Mouse (Mus musculus) heart, adult 2 months (tissue): ENCODE measurements around the gene Get4. TPM values are rescaled to one million over a fixed set of nuclear protein-coding genes. Genes with fewer than 3 reads are reported as not detected.

ENCODE experiments used
- DNase-seq, 2 experiments: peaks; one replicate each; pipeline ENCODE4 v3.0.0; 2021
- H3K27ac ChIP-seq: fragments of 200-600 bp; 2 replicates; pipeline ENCODE4 v1.8.1; 2022
- H3K27me3 ChIP-seq: fragments of 200-500 bp; 2 replicates; pipeline ENCODE4 v1.6.1; 2012; ENCODE audit warnings: mild to moderate bottlenecking, low read length, inconsistent platforms, mixed read lengths; ENCODE audit not compliant: control insufficient read depth, insufficient read depth
- H3K36me3 ChIP-seq: fragments of 200-500 bp; 2 replicates; pipeline ENCODE4 v1.6.1; 2012; ENCODE audit warnings: low read length, inconsistent platforms; ENCODE audit not compliant: control insufficient read depth, insufficient read depth
- H3K4me1 ChIP-seq: fragments of 200-500 bp; 2 replicates; pipeline ENCODE4 v1.6.1; 2011; ENCODE audit warnings: low read length; ENCODE audit not compliant: control insufficient read depth, insufficient read depth
- H3K4me3 ChIP-seq: fragments of 200-600 bp; 2 replicates; pipeline ENCODE4 v1.8.1; 2022
- H3K79me2 ChIP-seq: fragments of 200-500 bp; replicated peaks from 2 replicates; pipeline ENCODE4 v1.6.1; 2012; ENCODE audit warnings: mild to moderate bottlenecking, inconsistent platforms, low read length, moderate library complexity, mixed read lengths; ENCODE audit not compliant: control insufficient read depth, insufficient read depth
- H3K9ac ChIP-seq: fragments of 200-500 bp; 2 replicates; pipeline ENCODE4 v1.6.1; 2012; ENCODE audit warnings: low read depth, mild to moderate bottlenecking, control low read depth, inconsistent platforms, low read length, mixed read lengths
- CTCF ChIP-seq: fragments of 200-600 bp; IDR thresholded peaks from 2 replicates; pipeline ENCODE4 v1.8.1; 2022; ENCODE audit warnings: antibody characterized with exemption, mild to moderate bottlenecking, moderate library complexity
- EP300 ChIP-seq: fragments of 200-500 bp; IDR thresholded peaks from 2 replicates; pipeline ENCODE4 v1.6.1; 2011; ENCODE audit warnings: low read depth, low read length, control low read depth; ENCODE audit not compliant: insufficient read depth
- POLR2A ChIP-seq: fragments of 200-500 bp; IDR thresholded peaks from 2 replicates; pipeline ENCODE4 v1.6.1; 2011; ENCODE audit warnings: mild to moderate bottlenecking, low read depth, low read length, control low read depth; ENCODE audit not compliant: insufficient read depth
- WGBS: fragments of 180-500 bp; shearing (Covaris S2); methylation state at CpG from one replicate; pipeline ENCODE4 v1.1.7; 2018; 5-methylcytosine and 5-hydroxymethylcytosine counted together
- intact Hi-C: fragments of 180-260 bp; cut with DNase I; formaldehyde crosslinking; loops from one replicate; pipeline ENCODE4 v1.15.1; 2025
- polyA plus RNA-seq: library from polyadenylated mRNA; depleted of rRNA; stranded (reverse); fragments of >200 nt; gene quantifications from 2 replicates; pipeline ENCODE4 v1.2.3, GENCODE M21; 2012
- total RNA-seq, 2 experiments: library from RNA; stranded (reverse); gene quantifications; 2 replicates each; pipeline ENCODE4 v1.2.3; 2021

The Get4 gene
- total and polyA plus RNA-seq, 3 experiments, result 38.2 to 57.3 (median 45.4) TPM

DNA sequence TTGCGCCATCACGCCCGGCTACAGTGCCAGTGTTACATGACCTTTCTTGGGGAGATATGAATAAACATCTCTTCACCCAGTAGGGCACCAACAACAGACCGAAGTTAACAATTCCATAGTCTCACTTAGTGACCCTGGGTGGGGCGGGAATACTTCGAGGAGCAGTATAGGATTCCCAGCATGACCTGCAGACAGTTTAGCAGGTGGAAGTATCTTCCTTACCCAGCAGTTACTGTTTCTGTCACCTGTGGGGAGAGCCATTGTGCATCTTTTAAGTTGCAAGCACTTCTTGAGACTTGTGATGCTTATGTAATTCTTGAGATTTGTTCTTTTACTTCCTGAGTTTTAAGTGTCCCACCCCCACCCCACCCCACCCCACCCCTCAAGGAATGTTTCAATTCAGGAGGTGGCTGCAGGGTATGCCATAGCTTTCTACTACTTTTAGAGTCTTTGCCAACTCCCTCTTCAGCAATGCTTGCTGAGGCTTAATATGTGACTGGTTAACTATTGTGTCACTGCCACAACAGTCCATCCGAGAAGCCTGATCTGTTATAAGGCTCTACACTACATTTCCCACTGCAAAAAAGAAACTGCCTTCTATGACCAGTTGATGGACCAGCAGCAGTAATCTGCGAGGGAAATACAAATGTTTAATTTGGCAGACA lies 6.4 kb downstream of the Get4 start:
- DNase-seq, result no peak
- no peak for TF ChIP-seq POLR2A
- H3K36me3 ChIP-seq, result peaks cover 2% of the 10 kb centered on the region; the same call in 1 of the 2 replicates
- H3K27me3 ChIP-seq, result no peaks in the 10 kb centered on the region
- intact Hi-C loops, result no loop called here
- no peaks in the 10 kb centered on the region; the same call in none of the 2 replicates for H3K79me2 ChIP-seq
- H3K27ac ChIP-seq, result no peak overlapping the region
- H3K4me3 ChIP-seq, result no peak overlapping the region
- WGBS, result 77% methylated on average over 8 of the region's 8 CpGs
- peaks cover 19% of the 10 kb centered on the region for H3K4me1 ChIP-seq
- H3K9ac ChIP-seq, result no peak overlapping the region

DNA sequence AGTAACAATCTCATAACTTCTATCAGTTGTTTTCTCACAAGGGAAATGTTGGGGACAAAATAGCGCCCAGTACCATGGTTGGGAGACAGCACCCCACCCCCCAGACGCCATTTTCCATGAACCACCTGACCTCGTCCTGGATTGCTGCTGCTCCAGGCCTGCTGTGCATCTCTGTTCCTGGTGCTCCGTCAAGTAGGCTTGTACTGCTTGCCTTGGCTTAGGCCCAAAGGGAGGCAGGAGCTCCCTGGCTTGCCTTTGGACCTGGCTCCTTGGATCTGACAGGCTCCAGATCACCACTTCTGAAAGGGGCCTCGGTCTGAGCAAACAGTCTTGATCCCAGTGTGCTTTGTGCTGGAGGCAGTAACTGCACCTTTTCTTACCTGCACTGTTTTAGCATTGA lies 7.7 kb downstream of the Get4 start:
- H3K79me2 ChIP-seq, result no peaks in the 10 kb centered on the region; the same call in 1 of the 2 replicates
- no peak overlapping the region for H3K4me3 ChIP-seq
- intact Hi-C loops, result no loop called here
- H3K36me3 ChIP-seq, result peaks cover 2% of the 10 kb centered on the region; the same call in 1 of the 2 replicates
- H3K27ac ChIP-seq, result no peak overlapping the region
- H3K27me3 ChIP-seq, result no peaks in the 10 kb centered on the region
- H3K4me1 ChIP-seq, result peaks cover 15% of the 10 kb centered on the region
- no peak overlapping the region for H3K9ac ChIP-seq
- DNase-seq, result peak in 1 of 2 experiments; percentile 55
- 42% methylated on average over 5 of the region's 5 CpGs for WGBS
- TF ChIP-seq CTCF, result no peak
- no peak for TF ChIP-seq EP300
- TF ChIP-seq POLR2A, result no peak

DNA sequence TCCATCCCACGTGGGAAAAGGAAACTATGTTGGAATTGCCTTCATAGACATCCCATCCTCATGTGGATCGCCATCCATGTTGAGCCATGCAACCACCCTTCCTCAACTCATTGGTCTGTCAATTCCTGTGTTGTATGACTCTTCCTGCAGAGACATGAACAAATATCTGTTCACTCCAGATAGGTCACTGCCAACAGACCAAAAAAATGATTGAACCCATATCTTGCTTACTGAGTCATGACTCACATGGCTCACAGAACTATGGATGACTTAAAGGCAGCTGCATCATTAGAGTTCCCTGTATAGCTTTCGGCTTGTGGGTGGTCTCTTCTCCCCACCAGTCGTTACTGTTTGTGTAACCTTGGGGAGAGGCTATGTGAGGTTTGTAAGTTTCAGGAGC lies 9.3 kb downstream of the Get4 start:
- no peak for TF ChIP-seq CTCF
- TF ChIP-seq POLR2A, result no peak
- no peak for TF ChIP-seq EP300
- 88% methylated on average over 4 of the region's 4 CpGs for WGBS
- H3K27ac ChIP-seq, result no peak overlapping the region
- H3K27me3 ChIP-seq, result no peaks in the 10 kb centered on the region
- H3K79me2 ChIP-seq, result no peaks in the 10 kb centered on the region; the same call in 1 of the 2 replicates
- H3K9ac ChIP-seq, result no peak overlapping the region
- DNase-seq, result no peak
- no peak overlapping the region for H3K4me3 ChIP-seq
- intact Hi-C loops, result no loop called here
- H3K4me1 ChIP-seq, result peaks cover 9% of the 10 kb centered on the region
- H3K36me3 ChIP-seq, result peaks cover 2% of the 10 kb centered on the region; the same call in 1 of the 2 replicates

- H3K79me2 ChIP-seq, result no peaks in the 10 kb centered on the region
- no peaks in the 10 kb centered on the region for H3K27me3 ChIP-seq
- H3K27ac ChIP-seq, result no peak overlapping the region
- H3K9ac ChIP-seq, result no peak overlapping the region
- 63% methylated on average over 4 of the region's 4 CpGs for WGBS
- no peak for TF ChIP-seq POLR2A
- TF ChIP-seq CTCF, result no peak
- no peak for TF ChIP-seq EP300
- no peaks in the 10 kb centered on the region for H3K4me1 ChIP-seq
- H3K4me3 ChIP-seq, result no peak overlapping the region
- no peaks in the 10 kb centered on the region for H3K36me3 ChIP-seq
- intact Hi-C loops, result no loop called here
- DNase-seq, result no peak
These were observed 15.5 kb downstream of the Get4 start for GRCm38 (mm10) chr5:139267661-139268060.

- WGBS, result 61% methylated on average over 16 of the region's 16 CpGs
- H3K9ac ChIP-seq, result no peak overlapping the region
- no peak overlapping the region for H3K4me3 ChIP-seq
- no peak overlapping the region for H3K27ac ChIP-seq
- no peaks in the 10 kb centered on the region for H3K4me1 ChIP-seq
- H3K27me3 ChIP-seq, result no peaks in the 10 kb centered on the region
- intact Hi-C loops, result no loop called here
- no peaks in the 10 kb centered on the region for H3K36me3 ChIP-seq
- TF ChIP-seq EP300 (no peak), POLR2A (no peak), CTCF (no peak)
- DNase-seq, result no peak
- no peaks in the 10 kb centered on the region for H3K79me2 ChIP-seq
These were observed 18.8 kb downstream of the Get4 start for GRCm38 (mm10) chr5:139270806-139271521.

GRCm38 (mm10) chr5:139271994-139272554 lies 19.9 kb downstream of the Get4 start:
- WGBS, result 74% methylated on average over 8 of the region's 8 CpGs
- H3K36me3 ChIP-seq, result no peaks in the 10 kb centered on the region
- H3K9ac ChIP-seq, result no peak overlapping the region
- no peak overlapping the region for H3K4me3 ChIP-seq
- H3K27ac ChIP-seq, result no peak overlapping the region
- intact Hi-C loops, result no loop called here
- DNase-seq, result no peak
- TF ChIP-seq POLR2A (no peak), EP300 (no peak)
- H3K79me2 ChIP-seq, result no peaks in the 10 kb centered on the region
- H3K4me1 ChIP-seq, result no peaks in the 10 kb centered on the region
- no peaks in the 10 kb centered on the region for H3K27me3 ChIP-seq
